Mouse (Mus musculus) forebrain, embryonic 14.5 days (tissue): ENCODE measurements around the gene Kdsr. TPM values are rescaled to one million over a fixed set of nuclear protein-coding genes. Genes with fewer than 3 reads are reported as not detected.

ENCODE experiments used
- ATAC-seq: fragments of 200-750 bp; cut with Nextera tagmentation; 2 replicates; pipeline ENCODE4 v1.8.0; 2017; ENCODE audit warnings: mild to moderate bottlenecking, moderate library complexity
- DNase-seq: peaks from one replicate; pipeline ENCODE4 v3.0.0-alpha.2; 2015; ENCODE audit warnings: low spot score
- H3K27ac ChIP-seq: fragments of 300-500 bp; sonication (generic); 2 replicates; pipeline ENCODE4 v1.5.1; 2014; ENCODE audit warnings: low read depth, mild to moderate bottlenecking, control low read depth, low read length, moderate library complexity
- H3K27me3 ChIP-seq: fragments of 300-500 bp; sonication (generic); replicated peaks from 2 replicates; pipeline ENCODE4 v1.6.1; 2014; ENCODE audit warnings: low read length, control low read depth, mixed read lengths; ENCODE audit not compliant: control insufficient read depth, insufficient read depth
- H3K36me3 ChIP-seq: fragments of 300-500 bp; sonication (generic); 2 replicates; pipeline ENCODE4 v1.6.1; 2014; ENCODE audit warnings: low read length, control low read depth; ENCODE audit not compliant: control insufficient read depth, insufficient read depth
- H3K4me1 ChIP-seq: fragments of 300-500 bp; sonication (generic); 2 replicates; pipeline ENCODE4 v1.6.1; 2014; ENCODE audit warnings: antibody characterized with exemption, low read length, control low read depth; ENCODE audit not compliant: control insufficient read depth, insufficient read depth
- H3K4me2 ChIP-seq: fragments of 300-500 bp; sonication (generic); 2 replicates; pipeline ENCODE4 v1.6.1; 2014; ENCODE audit warnings: mild to moderate bottlenecking, control low read depth, low read length
- H3K4me3 ChIP-seq: fragments of 300-500 bp; sonication (generic); 2 replicates; pipeline ENCODE4 v1.5.1; 2014; ENCODE audit warnings: low read depth, low read length, control low read depth
- H3K9ac ChIP-seq: fragments of 300-500 bp; sonication (generic); 2 replicates; pipeline ENCODE4 v1.6.1; 2014; ENCODE audit warnings: mild to moderate bottlenecking, low read length, control low read depth, moderate library complexity
- H3K9me3 ChIP-seq: fragments of 300-500 bp; sonication (generic); replicated peaks from 2 replicates; pipeline ENCODE4 v1.6.1; 2016; ENCODE audit warnings: low read length, control low read depth, mixed read lengths; ENCODE audit not compliant: control insufficient read depth
- WGBS: fragments of 180-500 bp; shearing (Covaris S2); extraction: QIAGEN DNeasy Blood & Tissue Kit; methylation state at CpG from one replicate; pipeline ENCODE4 v1.1.7; 2014; 5-methylcytosine and 5-hydroxymethylcytosine counted together
- polyA plus RNA-seq: library from polyadenylated mRNA; unstranded; fragments of >200 nt; fragmentation: Nextera tagmentation; extraction: Ambion mirVana; gene quantifications from 2 replicates; pipeline ENCODE4 v1.2.1, GENCODE M21; 2014

Kdsr gene
- polyA plus RNA-seq, 1 experiment from 2014 or later = 13.7 TPM

DNA sequence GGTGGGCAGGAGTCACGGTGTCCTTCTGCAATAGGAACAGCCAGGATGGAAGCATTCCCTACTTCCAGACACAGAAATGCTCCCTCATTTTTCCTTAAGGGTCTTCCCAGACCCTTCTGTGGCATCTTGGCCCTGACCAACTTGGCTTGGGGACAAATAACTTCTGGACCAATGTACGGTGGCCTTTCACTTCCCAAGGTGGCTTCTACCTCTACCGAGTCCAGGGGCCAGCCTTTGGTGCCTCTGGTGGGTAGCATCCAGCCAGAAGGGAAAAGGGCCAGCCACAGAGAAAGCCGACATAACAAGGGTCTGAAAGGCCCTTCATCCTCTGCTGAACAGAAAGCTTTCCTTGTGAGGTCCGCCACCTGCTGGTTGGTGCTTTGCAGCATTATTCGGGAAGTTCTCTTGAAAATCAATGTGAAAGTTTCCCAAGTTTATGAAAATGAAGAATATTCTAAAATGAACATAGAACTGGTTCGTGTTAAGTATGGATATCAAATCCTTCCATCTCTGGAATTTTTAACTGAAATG, 42.4 kb downstream of the Kdsr start:
- peaks cover 7% of the 10 kb centered on the region for H3K4me1 ChIP-seq
- ATAC-seq = no peak
- no peak overlapping the region for H3K4me3 ChIP-seq
- peak; percentile 89 for DNase-seq
- H3K27ac ChIP-seq = no peak overlapping the region
- no peaks in the 10 kb centered on the region for H3K27me3 ChIP-seq
- 26% methylated on average over 7 of the region's 7 CpGs for whole genome bisulfite sequencing
- no peaks in the 10 kb centered on the region for H3K36me3 ChIP-seq
- no peaks in the 10 kb centered on the region for H3K9me3 ChIP-seq
- no peak overlapping the region for H3K9ac ChIP-seq
- no peak overlapping the region for H3K4me2 ChIP-seq

GRCm38 (mm10) chr1:106716141-106716540, 43.4 kb downstream of the Kdsr start:
- H3K27me3 ChIP-seq = no peaks in the 10 kb centered on the region
- no peak overlapping the region for H3K9ac ChIP-seq

GRCm38 (mm10) chr1:106715111-106716083, 44.1 kb downstream of the Kdsr start:
- peaks cover 14% of the 10 kb centered on the region for H3K4me1 ChIP-seq
- H3K9me3 ChIP-seq = no peaks in the 10 kb centered on the region
- H3K36me3 ChIP-seq = no peaks in the 10 kb centered on the region
- peak overlapping the region; percentile 62 for H3K4me2 ChIP-seq
- H3K27me3 ChIP-seq = no peaks in the 10 kb centered on the region
- H3K27ac ChIP-seq = no peak overlapping the region
- ATAC-seq = no peak
- no peak for DNase-seq
- WGBS = 88% methylated on average over 13 of the region's 13 CpGs
- H3K4me3 ChIP-seq = no peak overlapping the region
- no peak overlapping the region for H3K9ac ChIP-seq

More at GRCm38 (mm10) chr1:106716141-106716540, 43.4 kb downstream of the Kdsr start:
- Histone ChIP-seq H3K4me1 (peaks cover 14% of the 10 kb centered on the region), H3K27ac (no peak overlapping the region), H3K9me3 (no peaks in the 10 kb centered on the region), H3K4me2 (no peak overlapping the region), H3K36me3 (no peaks in the 10 kb centered on the region), H3K4me3 (no peak overlapping the region)
- DNase-seq (no peak), ATAC-seq (no peak)
- WGBS = 94% methylated on average over 3 of the region's 3 CpGs

DNA sequence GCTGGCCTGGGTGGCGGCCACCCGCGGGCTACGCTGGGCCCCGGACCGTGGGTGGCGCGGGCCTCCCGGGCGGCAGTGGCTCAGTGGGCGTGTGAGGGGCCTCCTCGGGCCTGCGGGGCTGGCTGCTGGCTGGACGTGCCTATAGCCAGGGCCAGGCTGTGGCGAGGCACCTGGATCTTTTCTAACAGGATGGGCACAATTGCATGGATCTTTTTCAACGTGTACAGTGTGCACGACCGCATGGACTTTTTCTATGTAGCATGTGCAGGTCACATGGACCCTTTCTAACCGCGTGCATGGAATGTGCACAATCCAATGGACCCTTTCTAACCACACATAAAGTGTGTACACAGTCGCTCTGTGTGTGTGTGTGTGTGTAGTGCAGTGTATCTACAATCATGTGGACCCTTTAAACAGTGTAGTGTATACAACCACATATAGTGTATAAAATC, 45.0 kb downstream of the Kdsr start:
- H3K9ac ChIP-seq = peak overlapping the region; percentile 88
- peak; percentile 79 for ATAC-seq

DNA sequence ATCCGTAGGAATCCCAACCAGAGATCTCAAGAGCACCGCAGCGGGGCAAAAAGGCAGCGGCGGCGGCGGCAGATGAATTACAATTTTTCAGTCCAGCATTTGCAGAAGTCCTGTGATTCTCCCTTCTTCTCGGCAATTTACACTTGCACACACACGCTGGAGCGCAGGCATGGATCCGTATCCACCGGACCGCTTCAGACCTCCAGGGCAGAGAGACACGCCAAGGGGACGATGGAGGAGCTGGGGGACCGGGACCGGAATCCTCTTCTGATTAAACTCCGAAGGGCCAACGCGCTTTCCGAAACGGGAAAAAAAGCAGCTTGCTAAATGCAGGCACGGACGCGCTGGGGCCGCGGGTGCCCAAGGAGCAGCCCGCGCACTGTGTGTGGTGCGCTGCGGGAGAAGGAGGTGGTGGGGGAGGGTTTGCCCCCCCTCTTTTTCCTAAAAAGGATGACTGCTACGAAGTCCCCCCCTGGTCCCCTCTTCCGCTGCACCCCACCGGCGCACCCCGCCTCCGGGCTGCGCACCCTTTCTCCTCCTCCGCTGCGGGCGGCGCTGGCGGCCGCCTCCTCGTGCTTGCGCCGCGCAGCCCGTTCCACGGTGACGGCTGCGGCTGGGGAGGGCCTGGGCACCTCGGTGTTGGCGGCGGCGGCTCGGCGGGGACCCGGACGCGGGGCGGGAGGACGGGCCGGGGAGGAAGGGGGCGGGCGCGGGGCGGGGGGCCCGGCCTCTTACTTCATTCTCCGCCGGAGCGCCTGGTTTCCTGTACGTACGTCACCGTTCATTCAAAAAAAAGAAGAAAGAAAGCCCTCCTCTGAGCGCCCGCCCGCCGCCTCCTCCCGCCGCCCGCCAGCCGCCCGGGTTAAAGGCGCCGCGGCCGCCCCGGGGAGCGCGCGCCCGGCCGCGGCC, 45.7 kb downstream of the Kdsr start, which contains the start of gene Bcl2:
Gene Bcl2, minus strand, starts transcription at position 654 of the 909 bp plus-strand sequence.
- Histone ChIP-seq H3K9me3 (no peaks in the 10 kb centered on the region), H3K4me2 (peak within 1 kb of the TSS; percentile 62), H3K27ac (peak within 1 kb of the TSS; percentile 88), H3K36me3 (no peaks in the 10 kb centered on the region), H3K4me1 (peaks cover 14% of the 10 kb centered on the region), H3K27me3 (no peaks in the 10 kb centered on the region), H3K4me3 (peak within 1 kb of the TSS; percentile 67), H3K9ac (peak within 1 kb of the TSS; percentile 88)
- ATAC-seq (peak; percentile 88), DNase-seq (peak; percentile 92)
- under 1% methylated on average over 67 of the region's 95 CpGs for WGBS

More for the DNA sequence above, 45.0 kb downstream of the Kdsr start:
- H3K36me3 ChIP-seq = no peaks in the 10 kb centered on the region
- no peaks in the 10 kb centered on the region for H3K9me3 ChIP-seq
- peak overlapping the region; percentile 62 for H3K4me2 ChIP-seq
- DNase-seq = peak; percentile 49
- H3K27ac ChIP-seq = peak overlapping the region; percentile 88
- peak overlapping the region; percentile 67 for H3K4me3 ChIP-seq
- H3K27me3 ChIP-seq = no peaks in the 10 kb centered on the region
- H3K4me1 ChIP-seq = peaks cover 14% of the 10 kb centered on the region
- 5% methylated on average over 21 of the region's 21 CpGs for WGBS

DNA sequence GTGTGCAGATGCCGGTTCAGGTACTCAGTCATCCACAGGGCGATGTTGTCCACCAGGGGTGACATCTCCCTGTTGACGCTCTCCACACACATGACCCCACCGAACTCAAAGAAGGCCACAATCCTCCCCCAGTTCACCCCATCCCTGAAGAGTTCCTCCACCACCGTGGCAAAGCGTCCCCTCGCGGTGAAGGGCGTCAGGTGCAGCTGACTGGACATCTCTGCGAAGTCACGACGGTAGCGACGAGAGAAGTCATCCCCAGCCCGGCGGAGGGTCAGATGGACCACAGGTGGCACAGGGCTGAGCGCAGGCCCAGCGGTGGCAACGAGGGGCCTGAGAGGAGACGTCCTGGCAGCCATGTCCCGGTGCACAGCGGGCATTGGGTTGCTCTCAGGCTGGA, 47.2 kb downstream of the Kdsr start:
- Histone ChIP-seq H3K4me2 (peak overlapping the region; percentile 62), H3K4me1 (peaks cover 20% of the 10 kb centered on the region), H3K4me3 (peak overlapping the region; percentile 67), H3K27ac (no peak overlapping the region), H3K27me3 (no peaks in the 10 kb centered on the region), H3K9ac (peak overlapping the region; percentile 88), H3K36me3 (no peaks in the 10 kb centered on the region), H3K9me3 (no peaks in the 10 kb centered on the region)
- DNase-seq = peak; percentile 32
- ATAC-seq = no peak
- WGBS = 9% methylated on average over 22 of the region's 22 CpGs

DNA sequence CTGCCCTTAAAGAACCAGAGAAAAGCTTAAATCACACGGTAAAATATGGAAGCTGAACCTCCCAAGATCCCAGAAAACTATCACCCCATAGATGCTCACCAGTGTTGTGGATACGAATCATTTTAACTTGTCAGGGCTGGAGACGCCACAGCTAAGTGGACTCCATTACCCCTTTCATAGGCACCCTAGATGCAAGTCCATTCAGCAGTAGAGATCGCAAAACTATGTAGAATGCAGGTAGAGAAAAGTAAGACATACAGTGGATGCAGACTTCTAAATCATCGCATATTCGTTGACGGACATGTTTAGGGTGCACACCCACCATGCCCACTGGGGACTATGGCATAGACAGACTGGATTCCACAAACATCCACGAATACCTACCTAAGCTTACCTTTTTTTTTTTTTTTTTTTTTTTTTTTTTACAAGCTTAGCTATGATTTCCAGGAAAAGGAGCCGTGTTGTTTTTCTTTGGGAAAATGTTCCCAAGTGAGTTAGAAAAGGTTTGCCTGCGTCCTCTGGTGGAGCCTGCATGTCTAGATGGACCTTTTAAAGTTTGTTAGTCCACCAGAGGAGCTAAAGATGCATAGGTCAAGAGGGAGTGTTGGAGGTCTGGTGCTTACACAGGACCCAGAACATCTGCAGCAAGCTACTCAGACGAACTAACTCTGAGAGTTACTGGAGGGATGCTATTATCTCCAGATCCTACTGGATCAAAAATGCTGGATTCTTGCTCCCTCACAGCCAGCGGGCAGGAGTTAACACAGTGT, 48.0 kb downstream of the Kdsr start:
- Histone ChIP-seq H3K4me2 (peak overlapping the region; percentile 62), H3K4me1 (peaks cover 20% of the 10 kb centered on the region), H3K9ac (no peak overlapping the region), H3K36me3 (no peaks in the 10 kb centered on the region), H3K27ac (no peak overlapping the region), H3K4me3 (peak overlapping the region; percentile 67), H3K9me3 (no peaks in the 10 kb centered on the region), H3K27me3 (no peaks in the 10 kb centered on the region)
- 73% methylated on average over 12 of the region's 12 CpGs for WGBS
- no peak for DNase-seq
- ATAC-seq = no peak

GRCm38 (mm10) chr1:106710202-106710601, 49.3 kb downstream of the Kdsr start:
- H3K9ac ChIP-seq = no peak overlapping the region
- no peak overlapping the region for H3K4me2 ChIP-seq
- no peaks in the 10 kb centered on the region for H3K36me3 ChIP-seq
- no peak overlapping the region for H3K4me3 ChIP-seq
- no peaks in the 10 kb centered on the region for H3K27me3 ChIP-seq
- no peaks in the 10 kb centered on the region for H3K9me3 ChIP-seq
- H3K4me1 ChIP-seq = peaks cover 20% of the 10 kb centered on the region
- ATAC-seq = no peak
- 89% methylated on average over 7 of the region's 7 CpGs for WGBS
- no peak overlapping the region for H3K27ac ChIP-seq
- no peak for DNase-seq
